Mouse (Mus musculus) splenic B cell, adult 2 months (primary cell): ENCODE measurements at regions not wholly inside any gene's neighbourhood (a gene's known extent, or its start where the extent isn't known, plus 50 kb on each side); places are given as distances from the start of the nearest gene placed in this dataset.
A peak's percentile ranks its signal among the peaks of the same experiment; 100 is the strongest.

Source experiments
- DNase-seq: peaks from one replicate; pipeline ENCODE4 v3.0.0-alpha.2; 2011; ENCODE audit warnings: low read depth, low spot score
- H3K27me3 ChIP-seq: 2 replicates; pipeline ENCODE4 v1.6.1; 2012; ENCODE audit warnings: mild to moderate bottlenecking, low read length, moderate library complexity, mixed read lengths; ENCODE audit not compliant: control insufficient read depth, poor library complexity, insufficient read depth, severe bottlenecking
- H3K36me3 ChIP-seq: 2 replicates; pipeline ENCODE4 v1.6.1; 2012; ENCODE audit warnings: mild to moderate bottlenecking, low read length, moderate library complexity, mixed read lengths; ENCODE audit not compliant: control insufficient read depth, poor library complexity, insufficient read depth, severe bottlenecking

- no peaks in the 10 kb centered on the region for H3K27me3 ChIP-seq
- no peaks in the 10 kb centered on the region for H3K36me3 ChIP-seq
- DNase-seq: no peak
Observed at GRCm38 (mm10) chr4:127640251-127641085, 282.5 kb upstream of the Gjb5 start.

GRCm38 (mm10) chr4:127639765-127640164, 281.8 kb upstream of the Gjb5 start:
- no peaks in the 10 kb centered on the region for H3K36me3 ChIP-seq
- no peaks in the 10 kb centered on the region for H3K27me3 ChIP-seq
- no peak for DNase-seq

GRCm38 (mm10) chr4:127636934-127637333, 279.0 kb upstream of the Gjb5 start:
- Histone ChIP-seq H3K27me3 (no peaks in the 10 kb centered on the region), H3K36me3 (no peaks in the 10 kb centered on the region)
- no peak for DNase-seq

GRCm38 (mm10) chr4:127635262-127635661, 277.3 kb upstream of the Gjb5 start:
- no peaks in the 10 kb centered on the region for H3K36me3 ChIP-seq
- no peaks in the 10 kb centered on the region for H3K27me3 ChIP-seq
- no peak for DNase-seq

GRCm38 (mm10) chr4:127619870-127620269, 261.9 kb upstream of the Gjb5 start:
- DNase-seq: no peak
- Histone ChIP-seq H3K36me3 (no peaks in the 10 kb centered on the region), H3K27me3 (no peaks in the 10 kb centered on the region)

GRCm38 (mm10) chr4:127612761-127613160, 254.8 kb upstream of the Gjb5 start:
- no peaks in the 10 kb centered on the region for H3K36me3 ChIP-seq
- DNase-seq: peak; percentile 9
- no peaks in the 10 kb centered on the region for H3K27me3 ChIP-seq

GRCm38 (mm10) chr4:127600919-127601318, 242.9 kb upstream of the Gjb5 start:
- DNase-seq: no peak
- Histone ChIP-seq H3K36me3 (no peaks in the 10 kb centered on the region), H3K27me3 (no peaks in the 10 kb centered on the region)

GRCm38 (mm10) chr4:127598610-127599009, 240.6 kb upstream of the Gjb5 start:
- no peak for DNase-seq
- H3K36me3 ChIP-seq: no peaks in the 10 kb centered on the region
- H3K27me3 ChIP-seq: no peaks in the 10 kb centered on the region

- Histone ChIP-seq H3K36me3 (no peaks in the 10 kb centered on the region), H3K27me3 (no peaks in the 10 kb centered on the region)
- no peak for DNase-seq
Observed at GRCm38 (mm10) chr4:127594081-127594480, 236.1 kb upstream of the Gjb5 start.

GRCm38 (mm10) chr4:127591540-127591939, 233.6 kb upstream of the Gjb5 start:
- Histone ChIP-seq H3K27me3 (no peaks in the 10 kb centered on the region), H3K36me3 (no peaks in the 10 kb centered on the region)
- no peak for DNase-seq

- Histone ChIP-seq H3K27me3 (no peaks in the 10 kb centered on the region), H3K36me3 (no peaks in the 10 kb centered on the region)
- no peak for DNase-seq
Observed at GRCm38 (mm10) chr4:127586822-127587221, 228.8 kb upstream of the Gjb5 start.

GRCm38 (mm10) chr4:127576521-127576920, 218.5 kb upstream of the Gjb5 start:
- DNase-seq: no peak
- H3K27me3 ChIP-seq: no peaks in the 10 kb centered on the region
- no peaks in the 10 kb centered on the region for H3K36me3 ChIP-seq

- Histone ChIP-seq H3K27me3 (no peaks in the 10 kb centered on the region; the same call in 1 of the 2 replicates), H3K36me3 (no peaks in the 10 kb centered on the region)
- no peak for DNase-seq
Observed at GRCm38 (mm10) chr4:127562602-127563001, 204.6 kb upstream of the Gjb5 start.

- H3K36me3 ChIP-seq: no peaks in the 10 kb centered on the region
- H3K27me3 ChIP-seq: no peaks in the 10 kb centered on the region
- no peak for DNase-seq
Observed at GRCm38 (mm10) chr4:127558572-127558971, 200.6 kb upstream of the Gjb5 start.

GRCm38 (mm10) chr4:127552456-127553225, 194.7 kb upstream of the Gjb5 start:
- no peak for DNase-seq
- H3K27me3 ChIP-seq: no peaks in the 10 kb centered on the region
- H3K36me3 ChIP-seq: no peaks in the 10 kb centered on the region
